Mouse (Mus musculus): ENCODE results near the gene Prkrip1.

DNA sequence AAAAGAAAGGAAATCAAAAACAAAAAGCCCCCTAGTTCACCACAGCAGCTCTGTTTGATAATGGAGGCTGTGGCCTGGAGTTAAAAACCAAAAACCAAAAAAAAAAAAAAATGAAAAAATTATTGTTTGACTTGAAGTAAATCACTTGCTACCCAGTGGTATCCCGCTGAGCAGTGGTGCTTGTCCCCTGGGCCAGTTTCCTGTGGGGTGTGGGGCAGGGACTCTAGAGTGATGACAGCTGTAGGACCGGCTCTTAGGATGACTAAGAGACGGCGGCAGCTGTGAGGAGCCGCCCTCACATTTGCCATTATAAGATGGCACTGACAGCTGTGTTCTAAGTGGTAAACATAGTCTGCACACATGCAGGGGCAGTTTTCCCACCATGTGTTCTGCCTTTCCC lies 43.4 kb downstream of the Prkrip1 start:
- TF ChIP-seq USF2 (conservative IDR thresholded peaks at IDR 0.05; ENCODE audit: low read depth, low read length) (no peak), MXI1 (IDR thresholded peaks at IDR 0.05; ENCODE audit: low read depth, low read length) (no peak), JUND (conservative IDR thresholded peaks at IDR 0.05; ENCODE audit: low read depth, low read length) (no peak), BHLHE40 (IDR thresholded peaks at IDR 0.05; ENCODE audit: low read depth, low read length) (no peak), KAT2A (IDR thresholded peaks at IDR 0.05; ENCODE audit: insufficient replicate concordance, low read length) (no peak), POLR2A (IDR thresholded peaks at IDR 0.05; ENCODE audit: low read depth, low read length) (no peak), RCOR1 (conservative IDR thresholded peaks at IDR 0.05; ENCODE audit: low read depth, low read length) (no peak), HCFC1 (IDR thresholded peaks at IDR 0.05; ENCODE audit: low read depth, low read length) (no peak), CTCF (conservative IDR thresholded peaks at IDR 0.05 in 1 of 2, IDR thresholded peaks at IDR 0.05 in 1 of 2; ENCODE audit: low read depth in 2 of 2, low read length in 2 of 2) (no peak), TBP (conservative IDR thresholded peaks at IDR 0.05; ENCODE audit: low read depth, low read length) (no peak), POLR2AphosphoS2 (IDR thresholded peaks at IDR 0.05; ENCODE audit: low read depth, low read length) (no peak), EP300 (IDR thresholded peaks at IDR 0.05; ENCODE audit: low read length) (no peak)

All from CH12.LX (cell line).